Mouse (Mus musculus) NIH3T3 (cell line): Measurements from ENCODE around the gene Ppp1r17.

ENCODE experiments used
- DNase-seq: peaks from one replicate; pipeline ENCODE4 v3.0.0-alpha.2; 2012; ENCODE audit warnings: low read depth

Ppp1r17 gene

DNA sequence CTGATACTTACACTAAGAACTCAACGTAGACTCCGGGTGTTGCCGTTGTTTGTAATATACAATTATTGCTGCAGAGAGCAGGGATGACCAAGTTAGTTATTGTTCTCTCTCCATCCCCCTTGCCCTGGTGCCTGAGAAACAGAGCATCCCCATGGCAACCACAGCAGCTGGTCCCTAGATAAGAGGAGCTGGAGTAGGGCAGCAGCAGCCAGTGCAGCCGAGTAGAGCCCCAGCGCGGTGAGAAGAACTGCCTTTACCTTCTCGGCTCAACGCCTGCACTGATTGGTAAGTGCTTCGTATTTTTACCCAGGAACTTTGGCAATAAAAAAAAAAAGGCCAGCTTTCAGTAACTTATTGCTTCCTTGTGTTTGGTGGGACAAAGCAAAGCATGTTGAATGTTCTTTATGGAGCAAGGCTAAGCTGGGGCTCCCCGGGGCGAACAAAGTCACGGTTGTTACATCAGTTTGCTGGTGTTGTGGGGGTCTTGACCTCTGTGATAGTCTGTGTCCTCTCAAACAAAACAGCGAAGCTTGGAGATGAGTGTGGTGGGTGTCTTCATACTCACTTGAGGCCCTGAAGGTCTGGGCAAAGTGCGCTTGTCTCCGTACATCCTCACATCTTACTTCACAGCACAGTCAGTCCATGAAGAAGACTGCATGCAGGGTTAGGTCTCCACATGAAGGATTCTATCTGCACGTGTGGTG is at the start of gene Ppp1r17:
Gene Ppp1r17, plus strand, starts transcription at position 207 of the 704 bp plus-strand sequence.
- DNase-seq: no peak

DNA sequence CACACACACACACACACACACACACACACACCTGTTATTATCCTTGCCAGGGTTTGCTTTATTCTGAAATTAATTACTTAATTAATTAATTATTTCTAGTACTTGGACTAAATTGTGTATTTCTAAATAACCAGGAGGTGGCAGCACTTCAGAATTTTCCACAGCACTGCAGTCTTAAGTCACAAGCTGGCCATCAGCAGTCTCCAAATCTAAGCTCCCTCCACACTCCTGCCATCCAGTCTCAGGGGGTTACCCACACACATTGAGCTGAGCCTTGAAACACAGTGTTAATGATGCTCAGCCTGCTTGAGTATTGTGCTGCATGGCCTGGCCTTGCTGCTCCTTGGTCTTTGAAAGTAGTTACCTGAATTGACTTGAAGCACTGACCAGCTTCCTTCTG is 44.3 kb upstream of the Ppp1r17 start:
- DNase-seq: peak; percentile 36

DNA sequence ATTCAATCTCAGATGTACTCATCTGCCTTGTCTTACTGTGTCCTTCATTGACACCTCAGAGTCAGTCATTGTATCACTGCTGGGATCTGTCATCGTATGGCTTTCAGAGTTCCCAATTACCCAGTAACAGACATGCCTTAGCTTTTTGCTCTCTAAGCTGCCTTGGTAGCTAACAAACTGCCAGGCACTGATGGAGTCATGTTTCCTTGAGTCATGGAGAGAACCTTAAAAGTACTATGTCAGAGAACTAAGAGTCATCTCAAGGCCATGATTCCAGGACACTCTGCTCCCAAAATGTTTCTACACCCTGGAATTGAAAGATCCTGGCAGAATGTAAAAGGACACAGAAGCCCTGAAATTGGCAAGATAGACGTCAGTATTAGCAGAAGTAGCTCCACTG is 37.5 kb upstream of the Ppp1r17 start:
- no peak for DNase-seq

DNA sequence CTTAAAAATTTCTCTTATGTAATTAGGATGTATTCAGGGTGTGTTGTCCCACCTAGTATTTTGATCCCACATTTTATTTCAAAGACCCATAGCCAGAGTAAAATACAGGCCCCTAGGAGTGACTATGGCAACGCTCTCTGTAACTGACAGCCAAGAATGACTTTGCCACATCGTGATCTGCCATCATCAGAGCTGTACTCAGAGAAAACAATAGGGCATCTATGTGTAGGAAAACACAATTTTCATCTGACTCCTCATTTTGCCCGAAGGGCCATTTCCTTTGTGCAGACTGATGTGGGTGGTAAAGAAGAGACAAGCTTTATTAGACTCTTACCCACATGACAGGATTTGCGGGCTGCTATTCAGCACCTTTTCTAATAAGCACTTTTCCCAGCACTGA is 8.6 kb upstream of the Ppp1r17 start:
- DNase-seq: no peak

DNA sequence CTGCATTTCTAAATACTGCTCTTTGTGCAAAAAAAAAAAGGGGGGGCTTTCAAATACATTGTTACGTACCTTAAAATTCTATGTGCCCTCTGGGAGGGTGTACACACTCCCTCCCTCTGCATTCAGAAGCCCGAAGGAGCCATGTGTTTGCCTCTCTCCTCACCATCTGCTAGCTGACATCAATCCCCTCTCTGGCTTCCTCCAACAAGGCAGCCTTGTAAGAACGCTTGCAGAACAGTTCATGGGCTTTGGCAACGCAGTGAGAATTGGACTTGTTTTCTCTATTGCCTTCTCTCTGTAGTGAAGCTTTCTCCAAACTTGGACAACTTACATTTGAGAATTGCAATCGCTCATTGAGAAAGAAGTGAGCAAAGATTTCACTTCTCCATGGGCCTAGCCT is 4.9 kb upstream of the Ppp1r17 start:
- DNase-seq: no peak

DNA sequence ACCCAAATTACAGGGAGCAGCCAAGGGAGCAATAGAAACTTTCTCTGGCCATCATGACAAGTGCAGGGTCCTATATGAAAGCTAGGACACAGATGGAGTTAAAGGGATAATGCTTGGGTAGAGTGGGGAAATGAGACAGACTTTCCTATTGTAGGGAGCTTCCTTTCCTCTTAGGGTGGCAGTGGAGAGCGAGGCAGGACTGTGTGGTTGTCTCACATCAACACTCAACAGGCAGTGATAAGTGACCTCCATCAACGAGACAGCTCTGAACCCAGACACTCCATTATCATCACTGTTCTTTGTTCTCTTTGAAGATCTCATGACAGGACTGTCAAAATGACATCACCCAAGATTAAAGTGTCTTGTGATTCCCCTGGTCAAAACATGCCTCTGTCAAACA is 2.3 kb downstream of the Ppp1r17 start:
- DNase-seq: no peak

DNA sequence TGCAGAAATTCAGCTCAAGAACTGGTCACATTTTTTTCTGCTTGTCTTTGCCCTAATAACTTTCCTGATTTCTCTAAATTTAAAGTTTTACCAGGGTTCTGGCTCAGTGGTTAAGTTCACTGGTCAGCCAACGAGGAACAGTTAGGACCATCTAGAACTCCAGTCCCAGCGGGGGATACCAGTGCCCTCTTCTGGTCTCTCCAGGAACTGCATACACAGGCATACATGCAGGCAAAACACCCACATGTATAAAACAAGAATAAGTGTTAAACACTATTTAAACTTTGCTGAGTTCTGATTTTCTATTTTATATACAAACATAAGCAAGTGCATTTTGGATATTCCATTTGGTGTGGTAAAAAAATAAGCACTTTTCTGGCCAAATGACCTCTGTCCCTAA is 8.2 kb downstream of the Ppp1r17 start:
- peak; percentile 27 for DNase-seq

DNA sequence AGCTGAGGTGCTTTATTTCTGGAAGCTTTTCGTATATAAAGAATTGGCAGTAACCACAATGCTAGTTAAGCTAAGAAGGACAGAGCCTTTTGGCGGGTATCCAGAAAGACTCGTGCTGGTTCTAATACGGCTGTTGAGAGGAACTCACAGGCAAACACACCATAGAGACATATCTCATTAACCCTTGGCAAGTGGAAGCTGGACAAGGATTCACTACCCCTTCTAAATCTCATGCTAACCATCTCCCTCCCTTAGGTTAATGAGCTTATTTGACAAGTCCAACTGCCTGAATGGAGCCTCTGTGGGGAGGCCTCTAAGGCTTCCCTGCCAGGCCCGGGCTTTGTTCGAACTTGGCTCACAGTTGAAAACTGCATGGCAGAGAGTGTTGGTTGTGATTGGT is 10.0 kb downstream of the Ppp1r17 start:
- DNase-seq: peak; percentile 17

DNA sequence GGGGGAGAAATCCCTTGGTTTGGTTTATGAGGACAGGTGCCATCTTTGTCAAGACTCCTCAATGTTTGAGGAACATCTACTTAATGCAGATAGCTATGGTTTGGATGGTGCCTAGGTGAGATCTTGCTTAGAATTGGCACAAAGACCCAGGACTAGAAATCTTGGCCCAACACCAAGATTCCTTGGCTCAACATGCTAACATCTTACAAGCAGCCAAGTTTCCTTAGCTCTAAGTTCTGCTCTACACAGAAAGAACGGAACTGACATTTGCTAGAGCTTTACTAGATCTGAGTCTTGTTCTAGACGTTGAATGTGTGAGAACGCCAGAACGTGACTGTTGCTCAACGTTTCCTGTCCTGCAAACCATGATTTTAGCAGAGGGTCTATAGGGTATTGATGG is 10.7 kb downstream of the Ppp1r17 start:
- peak; percentile 21 for DNase-seq

DNA sequence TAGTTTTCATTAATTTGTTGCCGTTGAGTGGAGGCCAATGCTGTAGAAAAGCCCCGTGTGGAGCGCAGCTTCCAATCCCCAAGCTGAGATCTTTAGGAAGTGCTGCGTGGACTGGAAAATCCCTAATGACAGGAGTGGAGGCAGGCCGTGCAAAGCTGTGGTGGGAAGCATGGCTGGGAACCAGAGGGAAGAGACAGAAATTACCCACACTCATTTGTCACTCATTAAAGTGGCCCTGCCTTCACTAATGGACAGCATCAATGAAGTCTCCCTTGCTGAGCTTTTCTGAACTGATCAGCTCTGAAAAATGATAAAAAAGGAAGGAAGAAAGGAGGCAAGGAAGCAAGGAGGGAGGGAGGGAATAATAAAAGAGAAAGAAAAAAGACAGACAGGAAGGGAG is 12.7 kb downstream of the Ppp1r17 start:
- no peak for DNase-seq

DNA sequence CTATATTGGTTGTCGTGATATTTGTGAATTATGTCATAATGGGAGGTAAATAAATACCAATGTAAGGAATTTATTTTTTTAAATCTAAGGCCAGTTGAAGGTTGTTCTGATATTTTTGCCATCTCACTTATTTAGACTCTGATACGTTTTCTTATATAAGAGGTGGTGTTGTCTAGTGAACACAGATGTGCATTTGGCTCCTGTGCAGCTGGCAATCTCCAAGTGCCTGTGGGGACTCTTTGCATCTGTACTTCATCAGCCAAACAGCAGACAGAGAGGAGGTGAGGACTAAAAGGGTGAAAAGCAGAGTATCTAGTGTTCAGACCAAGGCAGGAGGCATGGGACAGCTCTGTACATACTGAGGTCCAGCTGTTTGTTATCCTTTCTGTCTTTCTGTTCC is 14.9 kb downstream of the Ppp1r17 start:
- no peak for DNase-seq

DNA sequence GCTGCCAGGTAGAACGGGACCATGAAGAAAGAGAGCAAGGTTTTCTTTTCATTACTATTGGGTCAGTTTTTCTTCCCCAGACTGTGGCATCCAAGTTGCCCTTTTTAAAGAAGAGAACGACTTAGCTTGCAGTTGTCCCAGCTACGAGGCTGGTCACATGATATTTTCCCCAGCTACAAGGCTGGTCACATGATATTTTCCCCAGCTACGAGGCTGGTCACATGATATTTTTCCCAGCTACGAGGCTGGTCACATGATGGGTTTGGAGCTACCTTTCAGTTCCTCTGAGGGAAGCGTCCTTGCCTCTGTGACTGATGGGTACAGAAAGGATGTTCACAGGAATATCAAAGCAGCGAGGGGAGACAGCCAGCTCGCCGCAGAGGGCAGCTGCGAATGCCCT is 17.8 kb downstream of the Ppp1r17 start:
- no peak for DNase-seq

DNA sequence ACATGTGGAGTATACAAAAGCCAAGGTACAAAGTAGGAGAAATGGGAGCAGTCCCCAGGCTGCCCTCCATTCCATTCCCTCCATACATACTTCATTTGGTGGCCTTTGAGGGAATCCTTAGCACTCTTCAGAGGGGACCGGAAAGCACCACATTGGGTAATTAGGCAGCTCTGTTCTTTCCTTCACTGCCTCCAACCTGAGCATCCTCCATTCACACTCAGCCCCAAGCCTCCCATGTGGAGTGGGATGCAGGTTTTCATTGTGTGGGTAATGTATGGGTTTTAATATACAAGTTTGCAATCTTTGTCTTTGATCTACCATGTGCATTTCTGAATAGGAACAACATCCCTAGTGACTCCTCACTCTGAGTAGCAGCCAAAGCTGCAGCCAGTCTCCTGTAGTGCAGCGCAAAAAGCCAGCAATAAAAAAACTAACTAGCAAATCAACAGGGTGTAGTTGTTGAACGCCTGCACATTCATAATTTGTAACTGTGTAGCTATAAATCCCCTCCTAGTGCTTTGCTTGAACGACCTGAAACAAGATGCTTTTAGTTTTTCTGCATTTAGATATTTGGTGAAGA is 22.3 kb downstream of the Ppp1r17 start:
- DNase-seq: no peak

DNA sequence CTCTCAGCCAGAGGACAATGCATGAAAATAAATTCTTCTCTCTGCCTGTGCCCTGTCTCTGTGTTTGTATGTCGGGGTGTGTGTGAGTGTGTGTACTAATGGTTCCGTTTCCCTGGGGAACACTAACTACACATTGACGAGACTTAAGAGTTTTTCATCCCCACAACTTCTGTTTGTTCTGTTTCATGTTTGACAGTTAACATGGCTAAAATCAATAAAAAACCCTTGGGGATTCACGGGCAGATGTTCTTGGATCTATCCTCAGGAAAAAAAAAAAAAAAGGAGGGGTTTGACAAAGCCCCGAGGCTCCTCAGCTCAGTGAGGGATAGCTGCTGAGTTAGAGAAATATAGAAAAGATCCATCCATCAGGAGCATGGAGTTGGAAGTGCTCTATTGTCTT is 27.0 kb downstream of the Ppp1r17 start:
- DNase-seq: no peak

DNA sequence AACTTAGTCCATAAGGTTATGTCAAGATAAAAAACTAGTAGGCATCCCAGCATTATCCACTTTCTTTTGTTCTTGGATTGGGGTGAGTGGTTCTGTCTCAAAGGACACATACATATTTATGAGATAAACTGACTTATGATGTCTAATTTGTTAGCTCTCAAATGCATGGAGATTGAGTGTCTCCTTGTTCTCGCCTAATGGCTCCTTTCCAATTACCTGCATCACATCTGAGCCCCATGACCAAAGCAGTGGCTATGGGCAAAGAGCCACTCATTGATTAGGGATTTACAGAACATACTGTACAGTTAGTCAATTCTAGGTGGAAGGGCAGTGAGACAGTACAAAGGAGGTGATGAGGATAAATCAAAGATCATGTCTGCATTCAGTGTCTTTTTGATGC is 27.4 kb downstream of the Ppp1r17 start:
- DNase-seq: no peak

DNA sequence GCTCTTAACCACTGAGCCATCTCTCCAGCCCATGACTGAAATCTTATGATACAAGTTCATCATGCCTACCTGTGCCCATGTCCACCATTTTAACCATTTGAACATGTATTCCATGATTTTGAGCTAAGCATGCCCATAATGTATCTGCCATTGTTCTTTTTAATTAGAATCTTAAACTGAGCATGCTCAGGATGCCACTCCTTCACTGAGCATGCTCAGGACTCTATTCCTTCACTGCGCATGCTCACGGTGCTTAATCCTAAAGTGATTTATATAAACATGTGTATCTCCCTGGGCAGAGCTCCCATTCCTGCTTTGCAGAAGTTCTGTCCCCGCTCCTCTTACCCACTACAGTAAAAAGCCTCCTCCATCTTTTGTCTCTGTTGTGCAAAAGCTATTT is 31.3 kb downstream of the Ppp1r17 start:
- no peak for DNase-seq

DNA sequence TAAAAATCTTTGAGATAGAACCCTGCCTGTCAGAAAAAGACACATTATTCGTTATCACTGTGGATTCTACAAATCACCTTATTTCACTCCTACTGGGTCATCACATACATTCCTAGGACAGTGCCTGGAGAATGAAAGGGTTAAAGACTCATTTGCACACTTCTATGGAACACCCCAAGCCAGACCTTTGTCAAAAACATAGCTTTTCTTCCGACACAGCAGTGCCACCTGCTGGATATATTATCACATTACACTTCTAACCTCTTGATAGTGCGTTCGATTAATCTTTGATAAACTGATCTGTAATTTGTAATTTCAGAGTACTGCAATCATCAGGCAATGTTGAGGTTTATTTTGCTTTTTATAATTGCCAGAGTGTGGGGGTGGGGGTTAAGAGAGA is 31.8 kb downstream of the Ppp1r17 start:
- peak; percentile 62 for DNase-seq

DNA sequence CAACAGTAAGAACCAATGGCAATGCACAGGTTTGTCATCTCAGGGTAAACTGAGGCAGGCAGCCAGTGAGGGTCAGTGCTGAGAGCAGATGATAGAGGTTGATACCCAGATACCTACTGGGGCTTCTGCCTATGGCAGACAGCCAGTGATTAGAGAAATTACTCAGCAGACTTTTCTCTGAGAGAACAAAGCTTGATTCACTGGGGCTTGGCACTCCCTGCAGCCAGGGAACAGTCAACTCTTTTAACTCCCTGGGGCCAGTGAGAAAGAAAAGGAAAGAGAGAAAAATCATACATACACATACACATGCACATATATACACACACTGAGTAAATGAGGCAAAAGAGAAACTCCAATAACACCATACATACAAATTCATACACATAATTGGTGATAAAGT is 46.4 kb downstream of the Ppp1r17 start:
- no peak for DNase-seq

DNA sequence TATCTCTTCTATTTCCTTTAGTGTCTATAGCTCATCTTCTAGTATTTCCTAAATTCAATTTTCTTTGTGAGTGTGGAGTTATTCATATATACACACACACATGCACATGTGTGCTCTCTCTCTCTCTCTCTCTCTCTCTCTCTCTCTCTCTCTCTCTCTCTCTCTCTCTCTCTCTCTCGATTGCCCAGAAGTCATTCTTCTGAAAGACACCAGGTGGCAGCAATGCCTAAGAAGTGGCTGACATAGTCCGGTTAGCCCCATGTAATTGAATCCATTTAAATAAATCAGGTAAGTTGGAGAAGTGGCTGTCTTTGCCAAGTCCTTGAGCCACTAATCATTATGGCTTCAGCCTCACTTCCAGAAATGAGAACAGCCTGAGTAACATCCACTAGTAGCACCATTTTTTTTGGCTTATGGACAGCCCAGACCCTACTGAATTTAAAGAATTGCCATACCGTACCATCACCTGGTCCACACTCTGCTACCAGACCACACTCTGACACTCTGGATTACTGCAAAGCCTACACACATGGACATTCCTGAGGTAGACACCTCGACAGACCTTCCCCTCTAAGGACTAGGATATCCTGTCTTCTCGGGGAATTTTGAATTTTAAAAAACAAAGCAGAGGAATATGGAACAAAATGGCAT is 49.5 kb downstream of the Ppp1r17 start:
- DNase-seq: peak; percentile 74

DNA sequence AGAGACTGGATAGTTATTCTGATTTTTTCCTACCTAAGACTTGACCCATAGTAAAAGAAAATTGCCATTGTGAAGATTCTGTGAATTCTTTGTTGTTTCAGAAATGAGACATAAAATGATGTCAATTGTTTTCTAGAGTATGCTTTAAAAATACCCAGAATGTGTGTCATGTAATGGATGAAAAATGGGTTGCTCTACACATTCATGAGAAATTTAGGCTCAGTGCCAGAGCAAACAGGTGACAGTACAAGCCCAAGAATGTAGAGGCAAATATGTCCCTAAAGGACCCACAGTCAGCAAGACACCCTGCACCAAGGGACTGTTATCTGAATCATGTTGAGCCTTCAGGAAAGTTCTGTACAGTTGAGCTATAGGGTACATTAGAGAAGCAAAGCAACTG is 51.2 kb downstream of the Ppp1r17 start:
- no peak for DNase-seq

DNA sequence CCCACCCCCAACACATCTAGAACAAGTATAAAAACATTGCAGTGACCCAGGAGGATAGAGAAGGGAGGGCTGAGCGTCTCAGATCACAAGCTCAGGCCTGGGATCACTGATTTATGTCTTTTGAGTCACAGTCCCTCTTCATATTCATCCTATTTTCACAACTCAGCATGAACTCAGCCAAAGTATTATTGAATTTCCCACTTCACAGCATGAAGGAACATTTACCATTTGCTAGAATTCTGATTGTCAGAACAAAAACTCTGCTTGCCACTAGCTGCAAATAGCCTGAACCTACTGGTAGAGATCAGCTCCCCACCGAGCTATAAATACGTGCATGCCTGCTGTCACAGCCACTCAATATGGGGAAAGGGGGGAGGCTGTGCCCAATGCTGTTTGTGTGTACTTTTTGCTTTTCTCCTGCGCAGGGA is 59.1 kb downstream of the Ppp1r17 start:
- DNase-seq: no peak
